Mouse (Mus musculus) forebrain, embryonic 14.5 days (tissue): ENCODE measurements around the gene Prox1. TPM values are rescaled to one million over a fixed set of nuclear protein-coding genes. Genes with fewer than 3 reads are reported as not detected.
A peak's percentile ranks its signal among the peaks of the same experiment; 100 is the strongest.

Experiments used
- ATAC-seq: fragments of 200-750 bp; cut with Nextera tagmentation; 2 replicates; pipeline ENCODE4 v1.8.0; 2017; ENCODE audit warnings: mild to moderate bottlenecking, moderate library complexity
- DNase-seq: peaks from one replicate; pipeline ENCODE4 v3.0.0-alpha.2; 2015; ENCODE audit warnings: low spot score
- H3K27ac ChIP-seq: fragments of 300-500 bp; sonication (generic); 2 replicates; pipeline ENCODE4 v1.5.1; 2014; ENCODE audit warnings: low read depth, mild to moderate bottlenecking, control low read depth, low read length, moderate library complexity
- H3K27me3 ChIP-seq: fragments of 300-500 bp; sonication (generic); replicated peaks from 2 replicates; pipeline ENCODE4 v1.6.1; 2014; ENCODE audit warnings: low read length, control low read depth, mixed read lengths; ENCODE audit not compliant: control insufficient read depth, insufficient read depth
- H3K36me3 ChIP-seq: fragments of 300-500 bp; sonication (generic); 2 replicates; pipeline ENCODE4 v1.6.1; 2014; ENCODE audit warnings: low read length, control low read depth; ENCODE audit not compliant: control insufficient read depth, insufficient read depth
- H3K4me1 ChIP-seq: fragments of 300-500 bp; sonication (generic); 2 replicates; pipeline ENCODE4 v1.6.1; 2014; ENCODE audit warnings: antibody characterized with exemption, low read length, control low read depth; ENCODE audit not compliant: control insufficient read depth, insufficient read depth
- H3K4me2 ChIP-seq: fragments of 300-500 bp; sonication (generic); 2 replicates; pipeline ENCODE4 v1.6.1; 2014; ENCODE audit warnings: mild to moderate bottlenecking, control low read depth, low read length
- H3K4me3 ChIP-seq: fragments of 300-500 bp; sonication (generic); 2 replicates; pipeline ENCODE4 v1.5.1; 2014; ENCODE audit warnings: low read depth, low read length, control low read depth
- H3K9ac ChIP-seq: fragments of 300-500 bp; sonication (generic); 2 replicates; pipeline ENCODE4 v1.6.1; 2014; ENCODE audit warnings: mild to moderate bottlenecking, low read length, control low read depth, moderate library complexity
- H3K9me3 ChIP-seq: fragments of 300-500 bp; sonication (generic); replicated peaks from 2 replicates; pipeline ENCODE4 v1.6.1; 2016; ENCODE audit warnings: low read length, control low read depth, mixed read lengths; ENCODE audit not compliant: control insufficient read depth
- WGBS: fragments of 180-500 bp; shearing (Covaris S2); extraction: QIAGEN DNeasy Blood & Tissue Kit; methylation state at CpG from one replicate; pipeline ENCODE4 v1.1.7; 2014; 5-methylcytosine and 5-hydroxymethylcytosine counted together
- polyA plus RNA-seq: library from polyadenylated mRNA; unstranded; fragments of >200 nt; fragmentation: Nextera tagmentation; extraction: Ambion mirVana; gene quantifications from 2 replicates; pipeline ENCODE4 v1.2.1, GENCODE M21; 2014

Gene Prox1
- polyA plus RNA-seq, 1 experiment from 2014 or later = 10.2 TPM

DNA sequence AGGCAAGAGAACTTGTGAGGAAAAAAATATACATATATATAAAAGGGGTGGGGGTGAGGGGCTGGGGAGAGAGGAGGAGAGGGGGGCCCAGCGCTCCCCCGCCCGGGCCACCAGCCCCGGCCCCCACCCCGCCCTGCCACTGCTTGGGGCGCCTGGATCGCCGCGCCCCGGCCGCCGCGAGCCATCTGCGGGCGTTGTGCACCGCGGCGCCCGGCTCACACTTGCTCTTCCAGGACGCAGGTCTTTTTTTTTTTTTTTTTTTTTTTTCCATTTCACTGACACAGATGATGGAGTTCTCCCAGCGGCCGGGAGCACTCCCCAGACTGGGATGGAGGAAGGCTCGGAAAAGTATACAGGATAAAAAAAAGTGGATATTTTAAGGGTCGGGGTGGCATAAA lies 304 bp upstream of the Prox1 start:
- no peaks in the 10 kb centered on the region for H3K36me3 ChIP-seq
- peak overlapping the region; percentile 82; the same call in 1 of the 2 replicates for H3K27ac ChIP-seq
- ATAC-seq (peak; percentile 58), DNase-seq (peak; percentile 53)
- peak overlapping the region; percentile 58 for H3K4me3 ChIP-seq
- H3K9ac ChIP-seq = peak overlapping the region; percentile 80
- no peaks in the 10 kb centered on the region for H3K9me3 ChIP-seq
- H3K27me3 ChIP-seq = peaks cover 33% of the 10 kb centered on the region
- WGBS = under 1% methylated on average over 24 of the region's 24 CpGs
- H3K4me2 ChIP-seq = peak overlapping the region; percentile 88
- peaks cover 14% of the 10 kb centered on the region for H3K4me1 ChIP-seq

GRCm38 (mm10) chr1:190168761-190169671 lies 1.5 kb downstream of the Prox1 start:
- Histone ChIP-seq H3K9ac (peak overlapping the region; percentile 80), H3K4me2 (peak overlapping the region; percentile 88), H3K4me1 (peaks cover 5% of the 10 kb centered on the region; the same call in 1 of the 2 replicates), H3K27ac (peak overlapping the region; percentile 82; the same call in 1 of the 2 replicates), H3K36me3 (no peaks in the 10 kb centered on the region), H3K27me3 (peaks cover 21% of the 10 kb centered on the region), H3K4me3 (peak overlapping the region; percentile 58), H3K9me3 (no peaks in the 10 kb centered on the region)
- ATAC-seq (peak; percentile 6; the same call in 1 of the 2 replicates), DNase-seq (peak; percentile 54)
- 1% methylated on average over 51 of the region's 51 CpGs for WGBS

GRCm38 (mm10) chr1:190168115-190168514 lies 2.4 kb downstream of the Prox1 start:
- peak overlapping the region; percentile 58 for H3K4me3 ChIP-seq
- H3K4me2 ChIP-seq = peak overlapping the region; percentile 88
- 4% methylated on average over 4 of the region's 4 CpGs for WGBS
- H3K27ac ChIP-seq = no peak overlapping the region
- no peak for DNase-seq
- H3K9ac ChIP-seq = peak overlapping the region; percentile 80; the same call in 1 of the 2 replicates
- H3K4me1 ChIP-seq = peaks cover 5% of the 10 kb centered on the region; the same call in 1 of the 2 replicates
- H3K27me3 ChIP-seq = peaks cover 13% of the 10 kb centered on the region
- H3K36me3 ChIP-seq = no peaks in the 10 kb centered on the region
- ATAC-seq = no peak
- H3K9me3 ChIP-seq = no peaks in the 10 kb centered on the region

DNA sequence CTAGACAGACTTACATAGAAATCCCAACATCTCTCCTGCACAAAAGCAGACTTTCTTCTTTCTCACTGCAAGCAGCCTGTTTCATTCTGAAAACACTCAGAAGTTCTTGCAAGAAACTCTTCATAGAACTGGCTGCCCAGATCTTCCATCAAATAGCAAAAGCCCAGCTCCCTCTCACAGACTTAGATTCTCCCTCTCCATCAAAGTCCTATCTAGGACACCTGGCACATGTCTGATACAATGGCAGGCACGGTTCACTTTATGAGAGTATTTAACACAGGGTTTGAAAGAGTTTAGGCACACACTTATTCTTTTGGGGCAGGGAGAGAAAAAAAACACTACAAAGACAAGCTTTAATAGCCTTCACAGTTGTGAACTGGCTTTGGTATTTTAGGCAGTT lies 2.9 kb downstream of the Prox1 start:
- no peak for ATAC-seq
- no peak overlapping the region for H3K9ac ChIP-seq
- 6% methylated on average over 1 of the region's 1 CpGs for WGBS

DNA sequence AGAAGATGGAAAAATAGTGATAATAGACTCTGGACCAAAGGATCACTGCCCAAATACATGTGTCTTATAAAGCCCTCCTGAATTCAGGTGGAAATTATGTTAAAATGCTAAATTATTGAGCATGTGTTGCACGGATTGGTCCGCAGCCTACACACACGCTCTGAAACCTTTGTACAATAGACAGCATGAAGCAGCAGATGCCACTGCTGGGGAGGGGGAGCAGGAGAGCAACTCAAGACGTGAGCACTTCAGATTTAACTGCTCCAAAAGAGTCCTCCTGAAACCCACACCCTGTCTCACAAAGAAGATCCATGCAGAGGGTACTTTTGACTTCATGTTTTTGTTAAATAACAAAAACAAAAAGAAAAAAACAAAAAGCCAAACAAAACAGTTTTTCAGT lies 5.0 kb downstream of the Prox1 start:
- H3K4me1 ChIP-seq = no peaks in the 10 kb centered on the region; the same call in 1 of the 2 replicates
- ATAC-seq (no peak), DNase-seq (peak; percentile 50)
- H3K4me3 ChIP-seq = no peak overlapping the region
- H3K27ac ChIP-seq = no peak overlapping the region
- H3K36me3 ChIP-seq = 0 out of 2 replicates have a peak, but pooled peaks cover 3% of the 10 kb centered on the region
- 13% methylated on average over 4 of the region's 4 CpGs for WGBS
- no peak overlapping the region for H3K9ac ChIP-seq
- H3K27me3 ChIP-seq = no peaks in the 10 kb centered on the region
- H3K4me2 ChIP-seq = no peak overlapping the region
- H3K9me3 ChIP-seq = no peaks in the 10 kb centered on the region

More for the DNA sequence above, 2.9 kb downstream of the Prox1 start:
- peak overlapping the region; percentile 88 for H3K4me2 ChIP-seq
- DNase-seq = no peak
- peak overlapping the region; percentile 58; the same call in 1 of the 2 replicates for H3K4me3 ChIP-seq
- H3K27ac ChIP-seq = no peak overlapping the region
- peaks cover 8% of the 10 kb centered on the region for H3K27me3 ChIP-seq
- H3K9me3 ChIP-seq = no peaks in the 10 kb centered on the region
- H3K4me1 ChIP-seq = peaks cover 5% of the 10 kb centered on the region; the same call in 1 of the 2 replicates
- no peaks in the 10 kb centered on the region for H3K36me3 ChIP-seq

GRCm38 (mm10) chr1:190163471-190163870 lies 7.0 kb downstream of the Prox1 start:
- no peak for ATAC-seq
- H3K4me3 ChIP-seq = no peak overlapping the region
- WGBS = 82% methylated on average over 6 of the region's 6 CpGs
- no peak overlapping the region for H3K27ac ChIP-seq
- 0 out of 2 replicates have a peak, but pooled peaks cover 2% of the 10 kb centered on the region for H3K27me3 ChIP-seq
- no peak overlapping the region for H3K4me2 ChIP-seq
- no peak for DNase-seq
- no peak overlapping the region for H3K9ac ChIP-seq
- H3K36me3 ChIP-seq = 0 out of 2 replicates have a peak, but pooled peaks cover 3% of the 10 kb centered on the region
- H3K9me3 ChIP-seq = no peaks in the 10 kb centered on the region
- peaks cover 5% of the 10 kb centered on the region; the same call in 1 of the 2 replicates for H3K4me1 ChIP-seq

DNA sequence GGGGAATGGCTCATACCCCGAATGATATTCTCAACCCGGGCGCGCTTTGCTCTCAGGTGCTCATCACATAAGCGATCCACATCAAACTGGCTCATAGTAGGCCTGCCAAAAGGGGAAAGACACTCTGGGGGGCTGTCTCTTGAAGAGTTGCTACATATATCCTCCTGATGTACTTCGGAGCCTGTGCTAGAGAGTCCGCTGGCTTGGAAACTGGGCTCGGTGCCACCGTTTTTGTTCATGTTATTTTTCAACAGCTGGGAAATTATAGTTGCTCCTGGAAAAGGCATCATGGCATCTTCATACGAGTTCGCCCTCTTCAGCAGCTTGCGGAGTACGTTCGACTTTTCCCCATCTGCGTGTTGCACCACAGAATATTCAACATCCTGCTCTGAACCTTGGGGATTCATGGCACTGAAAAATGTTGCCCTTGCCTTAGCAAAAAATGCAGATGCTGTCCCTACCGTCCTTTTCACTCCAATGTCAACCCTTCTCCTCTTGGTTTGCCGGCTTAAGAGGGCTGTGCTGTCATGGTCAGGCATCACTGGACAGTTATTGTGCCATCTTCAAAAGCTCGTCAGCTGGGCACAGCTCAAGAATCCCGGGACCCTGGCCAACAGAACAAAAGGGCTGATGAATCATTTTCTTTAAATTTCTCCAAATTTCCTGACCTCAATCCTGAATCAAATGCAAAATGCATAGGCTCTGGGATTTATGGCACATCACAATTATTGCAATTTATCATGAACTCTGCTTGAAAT lies 8.6 kb downstream of the Prox1 start:
- 71% methylated on average over 19 of the region's 19 CpGs for whole genome bisulfite sequencing

GRCm38 (mm10) chr1:190161288-190161687 lies 9.2 kb downstream of the Prox1 start:
- no peak overlapping the region for H3K27ac ChIP-seq
- H3K9ac ChIP-seq = no peak overlapping the region
- H3K27me3 ChIP-seq = 0 out of 2 replicates have a peak, but pooled peaks cover 2% of the 10 kb centered on the region
- peaks cover 6% of the 10 kb centered on the region; the same call in 1 of the 2 replicates for H3K4me1 ChIP-seq
- no peaks in the 10 kb centered on the region for H3K9me3 ChIP-seq
- DNase-seq = no peak
- H3K4me3 ChIP-seq = no peak overlapping the region
- 84% methylated on average over 18 of the region's 18 CpGs for WGBS
- 0 out of 2 replicates have a peak, but pooled peaks cover 3% of the 10 kb centered on the region for H3K36me3 ChIP-seq
- H3K4me2 ChIP-seq = no peak overlapping the region
- ATAC-seq = no peak

More for the DNA sequence above, 8.6 kb downstream of the Prox1 start:
- no peak for DNase-seq
- H3K4me1 ChIP-seq = peaks cover 5% of the 10 kb centered on the region; the same call in 1 of the 2 replicates
- H3K36me3 ChIP-seq = 0 out of 2 replicates have a peak, but pooled peaks cover 3% of the 10 kb centered on the region
- no peaks in the 10 kb centered on the region for H3K9me3 ChIP-seq
- ATAC-seq = no peak
- no peak overlapping the region for H3K27ac ChIP-seq
- H3K4me3 ChIP-seq = no peak overlapping the region
- H3K27me3 ChIP-seq = 0 out of 2 replicates have a peak, but pooled peaks cover 2% of the 10 kb centered on the region
- no peak overlapping the region for H3K9ac ChIP-seq
- H3K4me2 ChIP-seq = no peak overlapping the region
